Mouse (Mus musculus): ENCODE measurements at regions not wholly inside any gene's neighbourhood (a gene's known extent, or its start where the extent isn't known, plus 50 kb on each side); places are given as distances from the start of the nearest gene placed in this dataset.

DNA sequence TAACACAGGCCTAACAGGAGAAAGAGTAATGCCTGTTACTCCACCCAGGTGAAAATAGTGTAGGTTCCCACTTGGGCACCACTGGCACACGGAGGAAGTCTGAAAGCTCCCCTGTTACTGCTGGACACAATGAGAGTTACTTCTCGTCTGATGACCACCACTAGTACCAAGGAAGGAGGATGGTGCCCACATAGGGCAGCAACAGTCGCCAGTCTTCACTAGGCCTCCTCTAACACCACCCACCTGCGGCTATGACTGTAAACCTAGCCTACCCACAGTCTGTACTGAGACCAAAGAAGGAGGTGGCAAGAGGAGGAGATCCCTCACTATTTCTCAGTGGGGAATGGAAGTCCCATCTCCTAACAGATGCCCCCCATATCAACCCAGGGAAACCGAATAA is 161.7 kb downstream of the Hlx start:
- in situ Hi-C loops (cut with MboI; ENCODE audit: low sequenced_read_pairs in 2 of 2, unreplicated experiment in 2 of 2) = no loop called here
- Histone ChIP-seq H3K9me3 (ENCODE audit: control insufficient read depth, insufficient read depth, low read depth, low read length) (no peaks in the 10 kb centered on the region), H3K4me1 (ENCODE audit: control insufficient read depth in 2 of 2, insufficient read depth in 2 of 2, low read length in 2 of 2, poor library complexity in 1 of 2) (no peaks in the 10 kb centered on the region), H3K9ac (ENCODE audit: insufficient read depth, low read depth, low read length, poor library complexity, severe bottlenecking) (no peak overlapping the region), H3K36me3 (ENCODE audit: control insufficient read depth, insufficient read depth, low read length, poor library complexity, severe bottlenecking) (no peaks in the 10 kb centered on the region), H3K27ac (ENCODE audit: insufficient read depth, low read depth, low read length, poor library complexity, severe bottlenecking) (no peak overlapping the region), H3K4me3 (ENCODE audit: insufficient read depth in 1 of 2, low read depth in 1 of 2, low read length in 2 of 2, poor library complexity in 1 of 2, severe bottlenecking in 1 of 2) (no peak overlapping the region)
- no peak for DNase-seq (ENCODE audit: low read depth, low spot score)
- TF ChIP-seq CHD2 (IDR thresholded peaks at IDR 0.05; ENCODE audit: low read depth, low read length) = no peak
- TF ChIP-seq HCFC1 (IDR thresholded peaks at IDR 0.05; ENCODE audit: borderline replicate concordance, insufficient read depth, low read length) = no peak
- TF ChIP-seq ZC3H11A (IDR thresholded peaks at IDR 0.05; ENCODE audit: borderline replicate concordance, low read depth, low read length) = no peak
- no peak for TF ChIP-seq ZNF384 (IDR thresholded peaks at IDR 0.05; ENCODE audit: low read depth, low read length)
- TF ChIP-seq MAFK (IDR thresholded peaks at IDR 0.05; ENCODE audit: insufficient read depth, low read depth, low read length) = no peak

DNA sequence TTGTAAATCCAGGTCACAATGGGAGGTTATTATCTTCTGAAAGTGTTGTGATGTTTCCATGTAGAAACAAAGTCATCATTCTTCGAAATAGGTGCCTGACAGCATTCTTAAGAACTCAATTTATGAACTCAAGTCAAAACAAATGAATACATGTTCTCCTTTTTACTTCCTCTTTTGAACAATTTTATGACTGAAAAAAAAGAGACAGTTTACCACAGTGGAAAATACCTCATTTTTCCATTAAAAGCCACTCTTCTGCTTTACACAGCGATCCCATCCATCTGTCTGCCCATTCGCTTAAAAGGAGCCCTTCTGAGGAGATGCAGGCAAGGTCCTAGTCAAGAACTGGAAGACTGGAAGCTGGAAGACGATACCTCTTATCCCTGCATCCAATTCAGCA is 169.5 kb downstream of the Hlx start:
- Histone ChIP-seq H3K4me3 (ENCODE audit: insufficient read depth in 1 of 2, low read depth in 1 of 2, low read length in 2 of 2, poor library complexity in 1 of 2, severe bottlenecking in 1 of 2) (no peak overlapping the region), H3K36me3 (ENCODE audit: control insufficient read depth, insufficient read depth, low read length, poor library complexity, severe bottlenecking) (no peaks in the 10 kb centered on the region), H3K9ac (ENCODE audit: insufficient read depth, low read depth, low read length, poor library complexity, severe bottlenecking) (no peak overlapping the region), H3K27ac (ENCODE audit: insufficient read depth, low read depth, low read length, poor library complexity, severe bottlenecking) (no peak overlapping the region), H3K9me3 (ENCODE audit: control insufficient read depth, insufficient read depth, low read depth, low read length) (no peaks in the 10 kb centered on the region), H3K4me1 (ENCODE audit: control insufficient read depth in 2 of 2, insufficient read depth in 2 of 2, low read length in 2 of 2, poor library complexity in 1 of 2) (no peaks in the 10 kb centered on the region)
- no peak for DNase-seq (ENCODE audit: low read depth, low spot score)
- in situ Hi-C loops (cut with MboI; ENCODE audit: low sequenced_read_pairs in 2 of 2, unreplicated experiment in 2 of 2) = no loop called here
- TF ChIP-seq ZC3H11A (IDR thresholded peaks at IDR 0.05; ENCODE audit: borderline replicate concordance, low read depth, low read length) = no peak
- TF ChIP-seq HCFC1 (IDR thresholded peaks at IDR 0.05; ENCODE audit: borderline replicate concordance, insufficient read depth, low read length) = no peak
- no peak for TF ChIP-seq MAFK (IDR thresholded peaks at IDR 0.05; ENCODE audit: insufficient read depth, low read depth, low read length)
- no peak for TF ChIP-seq CHD2 (IDR thresholded peaks at IDR 0.05; ENCODE audit: low read depth, low read length)
- TF ChIP-seq ZNF384 (IDR thresholded peaks at IDR 0.05; ENCODE audit: low read depth, low read length) = no peak

DNA sequence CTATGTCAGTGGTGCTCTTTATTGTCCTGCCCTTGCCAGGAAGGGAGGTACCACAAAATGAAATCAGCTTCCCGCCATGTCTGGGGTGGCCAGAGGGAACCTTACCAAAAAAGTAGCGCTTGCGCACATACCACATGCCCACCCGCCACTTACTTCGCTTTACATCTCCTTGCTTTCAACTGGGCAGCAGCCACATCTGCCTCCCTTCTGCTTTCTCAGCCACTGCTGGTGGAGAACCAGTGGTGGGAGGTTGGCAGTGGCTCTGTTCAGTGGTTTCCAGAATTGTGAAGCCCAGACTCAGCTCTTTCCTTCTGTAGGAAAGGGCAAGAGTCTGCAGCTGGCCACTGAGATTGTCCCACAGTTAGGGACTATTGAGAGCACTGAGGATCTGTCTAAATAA is 170.2 kb downstream of the Hlx start:
- H3K4me3 ChIP-seq (ENCODE audit: insufficient read depth in 1 of 2, low read depth in 1 of 2, low read length in 2 of 2, poor library complexity in 1 of 2, severe bottlenecking in 1 of 2) = no peak overlapping the region
- TF ChIP-seq MAFK (IDR thresholded peaks at IDR 0.05; ENCODE audit: insufficient read depth, low read depth, low read length) (no peak), CHD2 (IDR thresholded peaks at IDR 0.05; ENCODE audit: low read depth, low read length) (no peak), ZNF384 (IDR thresholded peaks at IDR 0.05; ENCODE audit: low read depth, low read length) (no peak)
- no peaks in the 10 kb centered on the region for H3K9me3 ChIP-seq (ENCODE audit: control insufficient read depth, insufficient read depth, low read depth, low read length)
- H3K4me1 ChIP-seq (ENCODE audit: control insufficient read depth in 2 of 2, insufficient read depth in 2 of 2, low read length in 2 of 2, poor library complexity in 1 of 2) = no peaks in the 10 kb centered on the region
- no peaks in the 10 kb centered on the region for H3K36me3 ChIP-seq (ENCODE audit: control insufficient read depth, insufficient read depth, low read length, poor library complexity, severe bottlenecking)
- in situ Hi-C loops (cut with MboI; ENCODE audit: low sequenced_read_pairs in 2 of 2, unreplicated experiment in 2 of 2) = no loop called here
- no peak overlapping the region for H3K27ac ChIP-seq (ENCODE audit: insufficient read depth, low read depth, low read length, poor library complexity, severe bottlenecking)
- no peak overlapping the region for H3K9ac ChIP-seq (ENCODE audit: insufficient read depth, low read depth, low read length, poor library complexity, severe bottlenecking)
- DNase-seq (ENCODE audit: low read depth, low spot score) = no peak

DNA sequence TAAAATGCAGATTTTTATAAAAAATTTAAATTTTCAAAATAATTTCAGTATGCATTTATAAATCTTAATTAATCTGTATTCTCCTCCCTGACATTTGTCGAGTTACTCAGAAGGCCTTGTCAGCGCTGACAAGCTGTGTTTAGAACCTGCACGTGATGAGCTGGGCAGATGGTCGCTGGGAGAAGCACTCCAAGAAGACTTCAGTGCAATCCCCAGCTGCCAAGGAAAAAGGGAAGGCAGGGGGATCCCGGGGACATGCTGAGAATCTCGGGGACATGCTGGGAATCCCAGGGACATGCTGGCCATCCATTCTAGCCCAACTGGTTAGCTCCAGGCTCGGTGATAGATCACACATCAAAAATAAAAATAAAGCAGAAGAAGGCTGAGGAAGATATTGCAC is 172.9 kb downstream of the Hlx start:
- no peak overlapping the region for H3K9ac ChIP-seq (ENCODE audit: insufficient read depth, low read depth, low read length, poor library complexity, severe bottlenecking)
- H3K36me3 ChIP-seq (ENCODE audit: control insufficient read depth, insufficient read depth, low read length, poor library complexity, severe bottlenecking) = no peaks in the 10 kb centered on the region
- H3K27ac ChIP-seq (ENCODE audit: insufficient read depth, low read depth, low read length, poor library complexity, severe bottlenecking) = no peak overlapping the region
- no peaks in the 10 kb centered on the region for H3K9me3 ChIP-seq (ENCODE audit: control insufficient read depth, insufficient read depth, low read depth, low read length)
- in situ Hi-C loops (cut with MboI; ENCODE audit: low sequenced_read_pairs in 2 of 2, unreplicated experiment in 2 of 2) = no loop called here
- no peak for DNase-seq (ENCODE audit: low read depth, low spot score)
- TF ChIP-seq MAFK (IDR thresholded peaks at IDR 0.05; ENCODE audit: insufficient read depth, low read depth, low read length) = no peak
- no peak for TF ChIP-seq HCFC1 (IDR thresholded peaks at IDR 0.05; ENCODE audit: borderline replicate concordance, insufficient read depth, low read length)
- TF ChIP-seq ZC3H11A (IDR thresholded peaks at IDR 0.05; ENCODE audit: borderline replicate concordance, low read depth, low read length) = no peak
- TF ChIP-seq CHD2 (IDR thresholded peaks at IDR 0.05; ENCODE audit: low read depth, low read length) = no peak
- TF ChIP-seq ZNF384 (IDR thresholded peaks at IDR 0.05; ENCODE audit: low read depth, low read length) = no peak
- no peak overlapping the region for H3K4me3 ChIP-seq (ENCODE audit: insufficient read depth in 1 of 2, low read depth in 1 of 2, low read length in 2 of 2, poor library complexity in 1 of 2, severe bottlenecking in 1 of 2)
- H3K4me1 ChIP-seq (ENCODE audit: control insufficient read depth in 2 of 2, insufficient read depth in 2 of 2, low read length in 2 of 2, poor library complexity in 1 of 2) = no peaks in the 10 kb centered on the region

DNA sequence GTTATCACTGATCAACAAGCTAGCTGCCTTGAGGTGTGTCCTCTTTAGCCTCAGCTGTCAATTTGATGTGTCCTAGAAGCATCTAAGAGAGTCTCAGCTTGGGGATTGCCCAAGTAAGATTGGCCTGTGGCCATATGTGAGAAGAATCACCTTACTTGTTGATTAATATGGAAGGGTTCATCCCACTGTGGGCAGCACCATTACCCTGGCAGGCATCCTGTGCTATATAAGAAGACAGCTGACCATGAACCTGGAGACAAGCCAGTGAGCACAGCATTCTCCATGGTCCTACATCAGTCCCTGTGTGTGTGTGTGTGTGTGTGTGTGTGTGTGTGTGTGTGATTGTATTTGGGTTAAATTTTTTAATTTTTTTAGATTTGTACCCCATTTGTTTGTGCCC is 178.6 kb downstream of the Hlx start:
- H3K4me1 ChIP-seq (ENCODE audit: control insufficient read depth in 2 of 2, insufficient read depth in 2 of 2, low read length in 2 of 2, poor library complexity in 1 of 2) = no peaks in the 10 kb centered on the region
- TF ChIP-seq MAFK (IDR thresholded peaks at IDR 0.05; ENCODE audit: insufficient read depth, low read depth, low read length) = no peak
- TF ChIP-seq ZNF384 (IDR thresholded peaks at IDR 0.05; ENCODE audit: low read depth, low read length) = no peak
- TF ChIP-seq HCFC1 (IDR thresholded peaks at IDR 0.05; ENCODE audit: borderline replicate concordance, insufficient read depth, low read length) = no peak
- TF ChIP-seq CHD2 (IDR thresholded peaks at IDR 0.05; ENCODE audit: low read depth, low read length) = no peak
- TF ChIP-seq ZC3H11A (IDR thresholded peaks at IDR 0.05; ENCODE audit: borderline replicate concordance, low read depth, low read length) = no peak
- no peak for DNase-seq (ENCODE audit: low read depth, low spot score)
- in situ Hi-C loops (cut with MboI; ENCODE audit: low sequenced_read_pairs in 2 of 2, unreplicated experiment in 2 of 2) = no loop called here
- no peaks in the 10 kb centered on the region for H3K9me3 ChIP-seq (ENCODE audit: control insufficient read depth, insufficient read depth, low read depth, low read length)
- no peak overlapping the region for H3K4me3 ChIP-seq (ENCODE audit: insufficient read depth in 1 of 2, low read depth in 1 of 2, low read length in 2 of 2, poor library complexity in 1 of 2, severe bottlenecking in 1 of 2)
- no peak overlapping the region for H3K9ac ChIP-seq (ENCODE audit: insufficient read depth, low read depth, low read length, poor library complexity, severe bottlenecking)
- H3K36me3 ChIP-seq (ENCODE audit: control insufficient read depth, insufficient read depth, low read length, poor library complexity, severe bottlenecking) = no peaks in the 10 kb centered on the region
- H3K27ac ChIP-seq (ENCODE audit: insufficient read depth, low read depth, low read length, poor library complexity, severe bottlenecking) = no peak overlapping the region
